Mouse (Mus musculus) limb, embryonic 10.5 days (tissue): ENCODE measurements around the gene Zfp648. TPM values are rescaled to one million over a fixed set of nuclear protein-coding genes. Genes with fewer than 3 reads are reported as not detected.

Experiments used
- DNase-seq: peaks from one replicate; pipeline ENCODE4 v3.0.0-alpha.2; 2017; ENCODE audit warnings: low spot score
- H3K27ac ChIP-seq: fragments of 300-500 bp; sonication (generic); 2 replicates; pipeline ENCODE4 v1.5.1; 2016; ENCODE audit warnings: mild to moderate bottlenecking
- H3K27me3 ChIP-seq: fragments of 300-500 bp; sonication (generic); 2 replicates; pipeline ENCODE4 v1.6.1; 2016; ENCODE audit warnings: low read depth, mild to moderate bottlenecking; ENCODE audit not compliant: poor library complexity, severe bottlenecking
- H3K36me3 ChIP-seq: fragments of 300-500 bp; sonication (generic); 2 replicates; pipeline ENCODE4 v1.6.1; 2016; ENCODE audit warnings: mild to moderate bottlenecking, moderate library complexity
- H3K4me1 ChIP-seq: fragments of 300-500 bp; sonication (generic); 2 replicates; pipeline ENCODE4 v1.6.1; 2016
- H3K4me3 ChIP-seq: fragments of 300-500 bp; sonication (generic); 2 replicates; pipeline ENCODE4 v1.5.1; 2016; ENCODE audit warnings: mild to moderate bottlenecking, moderate library complexity
- H3K9me3 ChIP-seq: fragments of 300-500 bp; sonication (generic); replicated peaks from 2 replicates; pipeline ENCODE4 v1.6.1; 2016; ENCODE audit warnings: mild to moderate bottlenecking
- WGBS: fragments of 180-500 bp; shearing (Covaris S2); methylation state at CpG from one replicate; pipeline ENCODE4 v1.1.7; 2016; 5-methylcytosine and 5-hydroxymethylcytosine counted together
- polyA plus RNA-seq: library from polyadenylated mRNA; unstranded; fragments of >200 nt; fragmentation: Nextera tagmentation; extraction: Ambion mirVana; gene quantifications from 2 replicates; pipeline ENCODE4 v1.2.1, GENCODE M21; 2016

Gene Zfp648
- polyA plus RNA-seq, 1 experiment from 2014 or later, result 0.21 TPM

DNA sequence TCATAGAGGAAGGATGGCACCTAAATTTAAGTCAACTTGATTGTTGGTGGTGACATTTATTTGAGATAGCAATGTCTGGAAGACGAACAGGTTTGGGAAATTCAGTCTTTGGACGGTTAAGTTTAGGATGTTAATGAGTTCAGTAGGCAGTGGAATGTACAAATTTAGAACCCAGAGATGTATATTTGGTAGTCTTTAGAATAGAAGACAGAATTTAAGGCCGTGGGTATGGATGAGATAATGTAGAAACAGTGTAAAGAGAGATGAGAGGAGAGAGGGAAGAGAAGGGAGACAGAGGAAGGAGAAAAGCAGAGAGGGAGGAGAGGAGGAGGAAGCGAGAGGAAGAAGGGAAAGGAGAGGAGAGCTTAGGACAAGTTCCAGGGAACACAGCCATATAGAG lies 12.8 kb upstream of the Zfp648 start:
- WGBS, result 82% methylated on average over 4 of the region's 4 CpGs

DNA sequence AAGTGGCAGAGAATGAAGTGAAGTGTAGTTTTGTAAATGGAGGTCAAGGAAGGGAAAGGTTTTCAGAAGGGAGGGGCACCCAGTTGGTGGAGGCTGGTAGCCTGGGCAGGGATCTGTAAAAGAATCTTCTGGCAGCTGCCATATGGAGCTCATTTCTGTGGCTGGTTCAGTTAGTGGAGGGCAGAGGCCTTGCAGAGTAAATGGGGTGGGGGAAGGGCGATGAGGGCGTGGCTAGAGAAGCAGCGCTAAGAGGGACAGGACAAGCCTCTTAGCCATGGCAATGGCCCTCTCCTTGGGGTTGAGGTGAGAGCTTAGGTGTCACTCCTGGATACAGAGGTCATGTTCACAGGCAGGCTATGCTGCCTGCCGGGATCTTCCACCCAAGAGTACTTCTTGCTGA lies 12.4 kb upstream of the Zfp648 start:
- WGBS, result 31% methylated on average over 4 of the region's 4 CpGs
- Histone ChIP-seq H3K36me3 (no peaks in the 10 kb centered on the region), H3K27ac (peak overlapping the region; percentile 53), H3K4me3 (no peak overlapping the region), H3K9me3 (no peaks in the 10 kb centered on the region), H3K4me1 (peaks cover 23% of the 10 kb centered on the region), H3K27me3 (no peaks in the 10 kb centered on the region)
- peak; percentile 68 for DNase-seq

More for the DNA sequence above, 12.8 kb upstream of the Zfp648 start:
- Histone ChIP-seq H3K27me3 (no peaks in the 10 kb centered on the region), H3K27ac (peak overlapping the region; percentile 53), H3K4me3 (no peak overlapping the region), H3K9me3 (no peaks in the 10 kb centered on the region), H3K4me1 (peaks cover 27% of the 10 kb centered on the region), H3K36me3 (no peaks in the 10 kb centered on the region)
- no peak for DNase-seq

DNA sequence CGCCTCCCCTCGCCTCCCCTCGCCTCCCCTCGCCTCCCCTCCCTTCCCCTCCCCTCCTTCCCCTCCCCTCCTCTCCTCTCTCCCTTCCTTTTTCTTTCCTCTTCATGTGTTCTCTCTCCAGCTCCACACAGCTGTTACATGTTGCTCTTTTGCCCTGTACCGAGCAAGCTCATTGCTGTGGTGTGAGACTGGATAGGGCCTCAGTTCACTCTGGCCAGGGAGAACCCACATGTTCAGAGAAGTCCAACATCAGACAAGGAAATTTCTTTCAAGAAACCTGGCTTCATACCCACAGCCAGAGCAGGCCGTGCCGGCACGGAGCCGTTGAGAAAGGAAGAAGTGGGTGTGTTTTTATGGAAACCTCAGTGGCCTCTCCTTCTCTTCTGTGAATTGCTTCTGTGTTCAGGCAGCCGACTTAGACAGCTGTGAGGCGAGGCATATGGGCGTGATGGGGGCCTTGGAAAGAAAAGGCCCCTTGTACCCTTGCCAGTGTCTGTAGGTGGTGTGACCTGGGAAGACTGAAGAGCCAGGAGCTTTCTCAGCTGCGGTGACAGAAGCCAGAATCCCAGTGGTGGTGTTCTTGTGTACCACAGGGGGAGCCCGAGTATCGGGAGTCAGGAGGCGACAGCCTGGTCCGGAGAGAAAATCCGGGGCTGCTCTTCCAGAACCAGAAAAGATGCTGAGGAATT lies 11.0 kb upstream of the Zfp648 start:
- Histone ChIP-seq H3K9me3 (no peaks in the 10 kb centered on the region), H3K4me3 (no peak overlapping the region), H3K27me3 (no peaks in the 10 kb centered on the region), H3K4me1 (peaks cover 19% of the 10 kb centered on the region), H3K27ac (peak overlapping the region; percentile 25; the same call in 1 of the 2 replicates), H3K36me3 (no peaks in the 10 kb centered on the region)
- WGBS, result 70% methylated on average over 14 of the region's 18 CpGs
- DNase-seq, result no peak

DNA sequence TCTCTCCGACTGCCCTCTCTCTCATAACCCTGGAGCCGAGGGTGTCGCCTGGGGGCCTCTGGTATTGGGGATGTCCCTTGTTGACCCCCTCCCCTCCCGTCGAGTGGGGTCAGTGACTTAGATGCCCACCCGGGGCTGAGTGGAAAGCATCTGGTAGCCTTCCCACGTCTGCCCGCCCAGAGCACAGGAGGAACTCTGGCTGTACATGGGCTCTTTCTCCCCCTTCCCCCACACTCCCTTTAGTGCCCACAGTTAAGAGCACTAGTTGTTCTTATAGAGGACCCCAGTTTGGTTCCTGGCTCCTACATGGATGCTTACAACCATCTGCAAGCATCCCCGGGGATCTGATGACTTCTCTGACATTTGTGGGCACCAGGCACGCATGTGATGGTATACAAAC lies 2.1 kb upstream of the Zfp648 start:
- Histone ChIP-seq H3K27me3 (peaks cover 23% of the 10 kb centered on the region), H3K4me3 (no peak overlapping the region), H3K36me3 (no peaks in the 10 kb centered on the region), H3K9me3 (no peaks in the 10 kb centered on the region), H3K4me1 (peaks cover 18% of the 10 kb centered on the region), H3K27ac (no peak overlapping the region)
- no peak for DNase-seq
- WGBS, result 93% methylated on average over 10 of the region's 10 CpGs

DNA sequence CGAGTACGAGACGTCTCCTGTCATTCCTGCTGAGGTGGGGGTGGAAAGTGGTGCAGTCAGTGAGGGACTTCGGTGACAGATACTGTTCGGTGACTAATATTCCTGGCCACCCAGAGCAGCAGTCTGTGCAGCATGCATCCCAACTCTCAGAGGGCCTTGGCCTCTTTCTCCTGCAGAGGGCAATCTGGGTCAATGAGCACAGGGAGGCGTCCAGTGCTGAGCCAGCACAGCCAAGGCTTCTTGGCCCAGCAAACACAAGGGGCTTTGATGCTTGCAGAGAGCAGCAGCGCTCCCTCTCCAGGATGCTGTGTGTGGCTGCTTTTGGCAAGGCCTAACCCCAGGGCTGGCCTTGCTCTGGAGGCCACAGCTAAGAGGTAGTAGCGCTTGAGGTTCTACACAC lies 1.6 kb downstream of the Zfp648 start:
- H3K36me3 ChIP-seq, result no peaks in the 10 kb centered on the region
- H3K4me3 ChIP-seq, result no peak overlapping the region
- no peak overlapping the region for H3K27ac ChIP-seq
- DNase-seq, result no peak
- H3K27me3 ChIP-seq, result peaks cover 52% of the 10 kb centered on the region
- 69% methylated on average over 8 of the region's 8 CpGs for WGBS
- peaks cover 28% of the 10 kb centered on the region for H3K4me1 ChIP-seq
- H3K9me3 ChIP-seq, result no peaks in the 10 kb centered on the region

DNA sequence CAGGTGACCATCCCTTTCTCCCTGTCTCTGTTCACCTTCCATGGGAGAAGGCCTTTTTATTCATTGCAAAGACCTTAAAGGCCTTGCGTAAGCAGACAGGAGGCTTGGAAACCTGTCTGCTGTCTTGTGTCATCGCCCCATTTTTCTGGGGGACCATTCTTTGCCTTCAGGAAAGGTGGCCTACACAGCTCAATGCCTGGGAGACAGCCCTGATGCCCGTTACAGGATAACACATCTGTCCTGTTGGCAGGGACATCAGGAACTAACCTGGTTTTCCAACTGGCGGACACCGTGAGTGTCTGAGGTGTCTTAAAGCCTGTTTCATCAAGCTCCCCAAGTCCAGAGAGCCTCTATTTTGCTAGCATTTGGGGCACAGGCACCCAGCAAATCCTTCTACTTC lies 2.4 kb downstream of the Zfp648 start:
- Histone ChIP-seq H3K27me3 (peaks cover 52% of the 10 kb centered on the region), H3K4me1 (peaks cover 28% of the 10 kb centered on the region), H3K27ac (no peak overlapping the region), H3K9me3 (no peaks in the 10 kb centered on the region), H3K4me3 (no peak overlapping the region), H3K36me3 (no peaks in the 10 kb centered on the region)
- DNase-seq, result no peak
- 91% methylated on average over 5 of the region's 5 CpGs for WGBS

DNA sequence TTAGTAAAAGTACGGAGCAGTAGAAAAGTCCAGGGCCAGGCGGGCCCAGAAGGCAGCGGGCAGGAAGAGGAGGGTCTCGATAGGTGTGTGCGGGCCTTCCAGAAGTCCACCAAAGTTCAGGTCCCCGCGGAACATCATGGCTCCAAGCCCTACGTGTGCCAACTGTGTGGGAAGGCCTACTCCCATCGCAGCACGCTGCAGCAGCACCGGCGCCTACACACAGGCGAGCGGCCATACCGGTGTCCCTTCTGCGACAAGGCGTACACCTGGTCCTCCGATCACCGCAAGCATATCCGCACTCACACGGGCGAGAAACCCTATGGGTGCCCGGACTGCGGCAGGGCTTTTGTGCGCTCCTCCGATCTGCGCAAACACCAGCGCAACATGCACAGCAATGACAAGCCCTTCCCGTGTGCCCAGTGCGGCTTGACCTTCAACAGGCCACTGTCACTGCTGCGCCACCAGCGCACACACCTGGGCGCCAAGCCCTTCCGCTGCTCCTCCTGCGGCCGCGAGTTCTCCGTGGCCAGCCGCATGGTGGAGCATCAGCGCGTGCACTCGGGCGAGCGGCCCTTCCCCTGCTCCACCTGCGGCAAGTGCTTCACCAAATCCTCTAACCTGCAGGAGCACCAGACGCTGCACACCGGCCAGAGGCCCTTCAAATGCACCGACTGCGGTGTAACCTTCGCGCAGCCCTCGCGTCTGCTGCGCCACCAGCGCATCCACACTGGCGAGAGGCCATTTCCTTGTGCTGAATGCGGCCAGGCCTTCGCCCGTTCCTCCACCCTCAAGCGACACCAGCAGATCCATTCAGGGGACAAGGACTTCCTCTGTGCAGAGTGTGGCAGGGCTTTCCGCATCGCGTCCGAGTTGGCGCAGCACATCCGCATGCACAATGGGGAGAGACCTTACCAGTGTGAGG lies 3.9 kb downstream of the Zfp648 start:
- H3K9me3 ChIP-seq, result no peaks in the 10 kb centered on the region
- H3K4me3 ChIP-seq, result peak overlapping the region; percentile 48
- 10% methylated on average over 66 of the region's 66 CpGs for WGBS
- no peaks in the 10 kb centered on the region for H3K36me3 ChIP-seq
- H3K4me1 ChIP-seq, result peaks cover 28% of the 10 kb centered on the region
- peaks cover 52% of the 10 kb centered on the region for H3K27me3 ChIP-seq
- DNase-seq, result peak; percentile 60
- 0 out of 2 replicates have a peak overlapping the region, but pooled peaks have one; percentile 19 for H3K27ac ChIP-seq

DNA sequence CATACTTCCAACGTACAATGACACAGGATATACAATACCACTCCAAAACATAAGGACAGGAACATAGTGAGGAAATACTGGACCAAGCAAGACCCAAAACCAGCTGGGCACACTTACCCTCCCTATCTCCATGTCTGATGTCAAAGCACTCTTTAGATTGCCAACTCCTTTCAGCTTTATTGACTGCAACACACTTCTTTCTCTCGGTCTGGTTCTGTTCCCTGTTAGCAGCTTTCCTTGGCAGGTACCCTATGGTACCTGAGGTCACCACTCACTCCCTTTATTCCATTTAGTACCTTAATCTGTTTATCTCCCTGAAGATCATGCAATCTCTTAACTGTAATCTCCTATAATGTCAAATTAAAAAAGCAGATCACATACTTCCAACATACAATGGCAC lies 19.0 kb downstream of the Zfp648 start:
- Histone ChIP-seq H3K4me3 (no peak overlapping the region), H3K9me3 (no peaks in the 10 kb centered on the region), H3K4me1 (no peaks in the 10 kb centered on the region), H3K36me3 (no peaks in the 10 kb centered on the region), H3K27ac (no peak overlapping the region), H3K27me3 (no peaks in the 10 kb centered on the region)
- DNase-seq, result no peak
- 88% methylated on average over 2 of the region's 2 CpGs for WGBS

DNA sequence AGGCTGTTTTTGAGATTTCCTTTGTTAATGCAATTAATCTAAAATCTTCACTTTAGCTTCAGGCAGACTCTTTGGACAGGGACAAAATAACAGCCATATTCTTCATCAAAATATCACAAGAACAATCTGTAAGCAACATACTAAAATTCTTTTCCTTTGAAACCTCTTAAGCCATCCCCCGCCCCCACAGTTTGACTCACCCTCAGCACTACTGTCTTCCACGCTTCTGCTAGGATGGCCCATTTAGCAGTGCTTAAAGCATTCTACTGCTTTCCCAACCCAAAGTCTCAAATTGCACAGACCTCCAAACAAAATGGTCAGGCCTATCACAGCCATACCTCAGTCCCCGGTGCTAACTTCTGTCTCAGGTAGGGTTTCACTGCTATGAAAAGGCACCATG lies 19.6 kb downstream of the Zfp648 start:
- Histone ChIP-seq H3K27me3 (no peaks in the 10 kb centered on the region), H3K36me3 (no peaks in the 10 kb centered on the region), H3K27ac (no peak overlapping the region), H3K4me3 (no peak overlapping the region), H3K9me3 (no peaks in the 10 kb centered on the region), H3K4me1 (no peaks in the 10 kb centered on the region)
- DNase-seq, result no peak
- 91% methylated on average over 3 of the region's 3 CpGs for WGBS

DNA sequence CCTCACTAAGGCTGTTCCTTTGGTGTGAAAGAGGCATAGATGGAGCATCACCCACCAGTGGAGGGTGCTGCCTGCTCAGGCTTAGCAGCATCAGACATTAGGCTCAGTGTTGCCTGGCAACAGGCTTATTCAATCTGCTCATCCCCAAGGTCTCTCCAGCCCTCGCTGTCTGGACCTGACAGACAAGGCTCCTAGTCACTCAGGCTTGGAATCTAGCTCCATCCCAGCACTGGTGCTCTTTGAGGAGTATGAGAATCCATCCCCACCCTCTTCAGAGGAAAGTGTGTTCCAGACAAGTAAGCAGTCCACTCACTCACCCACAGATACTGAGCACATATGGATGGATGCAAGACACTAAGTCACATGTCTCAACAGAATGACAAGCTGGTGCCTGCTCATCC lies 22.8 kb downstream of the Zfp648 start:
- Histone ChIP-seq H3K4me3 (no peak overlapping the region), H3K4me1 (no peaks in the 10 kb centered on the region), H3K36me3 (no peaks in the 10 kb centered on the region), H3K27me3 (no peaks in the 10 kb centered on the region), H3K27ac (no peak overlapping the region), H3K9me3 (no peaks in the 10 kb centered on the region)
- 25% methylated on average over 1 of the region's 1 CpGs for WGBS
- no peak for DNase-seq

DNA sequence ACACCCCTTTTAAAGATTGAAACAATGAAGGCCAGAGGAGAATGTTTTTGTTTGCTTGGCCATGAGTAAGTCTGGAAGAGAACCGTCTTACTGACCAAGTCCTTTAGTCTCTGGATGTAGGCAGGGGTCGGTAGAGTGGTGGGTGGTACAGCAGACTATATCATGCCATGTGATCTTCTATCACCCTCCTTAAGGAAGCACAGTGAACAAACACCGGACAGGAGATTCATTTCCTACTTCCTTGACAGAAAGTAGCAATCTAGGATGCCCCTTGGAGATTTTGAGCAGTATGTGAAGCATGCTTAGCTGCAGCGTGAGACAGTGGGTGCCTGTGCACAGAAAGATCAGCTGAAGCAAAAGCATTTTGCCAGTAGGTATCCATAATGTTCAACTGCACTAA lies 31.6 kb downstream of the Zfp648 start:
- Histone ChIP-seq H3K4me1 (peaks cover 4% of the 10 kb centered on the region; the same call in 1 of the 2 replicates), H3K4me3 (no peak overlapping the region), H3K9me3 (no peaks in the 10 kb centered on the region), H3K27ac (no peak overlapping the region), H3K27me3 (no peaks in the 10 kb centered on the region), H3K36me3 (no peaks in the 10 kb centered on the region)
- no peak for DNase-seq
- WGBS, result 87% methylated on average over 4 of the region's 4 CpGs

DNA sequence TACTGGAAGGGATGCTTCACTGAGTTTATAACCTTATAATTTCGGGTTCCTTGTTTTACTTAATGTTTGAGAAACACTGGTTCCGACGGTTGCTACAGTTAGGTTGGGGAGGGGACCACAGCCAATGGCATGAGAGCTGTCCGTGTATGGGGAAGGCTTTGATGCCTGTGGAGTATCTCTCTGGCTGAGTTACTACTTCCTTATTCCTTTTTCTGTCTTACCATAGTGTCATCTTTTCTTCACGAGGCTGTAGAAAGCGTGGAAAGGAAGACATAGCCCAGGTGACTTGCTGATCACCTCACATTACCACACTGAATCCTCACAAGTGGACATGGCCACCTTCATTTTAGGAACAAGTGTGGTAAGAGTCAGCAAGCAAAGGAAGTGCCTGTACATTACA lies 32.0 kb downstream of the Zfp648 start:
- WGBS, result 83% methylated on average over 6 of the region's 6 CpGs
- Histone ChIP-seq H3K27me3 (no peaks in the 10 kb centered on the region), H3K36me3 (no peaks in the 10 kb centered on the region), H3K9me3 (no peaks in the 10 kb centered on the region), H3K4me3 (no peak overlapping the region), H3K4me1 (peaks cover 4% of the 10 kb centered on the region; the same call in 1 of the 2 replicates), H3K27ac (no peak overlapping the region)
- DNase-seq, result no peak

DNA sequence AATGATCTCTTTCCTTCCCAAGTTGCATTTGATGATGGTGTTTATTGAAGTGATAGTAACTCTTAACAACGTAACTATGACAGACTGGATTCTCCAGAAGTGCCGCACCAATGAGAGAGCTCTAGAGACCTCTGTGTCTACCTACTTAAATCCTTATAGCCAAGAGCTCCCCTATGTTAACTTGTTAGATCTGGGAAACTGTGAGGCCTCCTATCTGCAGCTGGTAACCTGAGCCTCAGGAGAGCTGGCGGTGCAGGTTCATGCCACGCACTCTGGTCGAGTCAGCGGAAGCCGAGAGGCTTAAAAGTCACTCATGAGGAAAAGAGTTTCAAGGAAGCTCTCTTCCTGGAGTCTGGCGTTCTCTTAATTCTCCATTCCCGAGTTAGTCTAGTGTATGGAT lies 33.8 kb downstream of the Zfp648 start:
- Histone ChIP-seq H3K4me3 (no peak overlapping the region), H3K36me3 (no peaks in the 10 kb centered on the region), H3K27me3 (no peaks in the 10 kb centered on the region), H3K27ac (no peak overlapping the region), H3K4me1 (peaks cover 4% of the 10 kb centered on the region; the same call in 1 of the 2 replicates), H3K9me3 (no peaks in the 10 kb centered on the region)
- WGBS, result 89% methylated on average over 9 of the region's 9 CpGs
- no peak for DNase-seq
